Mouse (Mus musculus): ENCODE measurements at regions not wholly inside any gene's neighbourhood (a gene's known extent, or its start where the extent isn't known, plus 50 kb on each side); places are given as distances from the start of the nearest gene placed in this dataset.
A peak's percentile ranks its signal among the peaks of the same experiment; 100 is the strongest.

- no peak overlapping the region for H3K4me3 ChIP-seq (replicated peaks)
- H3K4me1 ChIP-seq, result peaks cover 8% of the 10 kb centered on the region; the same call in 1 of the 2 replicates
- H3K27ac ChIP-seq, result no peak overlapping the region
- H3K9ac ChIP-seq, result no peak overlapping the region
- H3K27me3 ChIP-seq, result no peaks in the 10 kb centered on the region
- no peak overlapping the region for H3K4me2 ChIP-seq
- no peaks in the 10 kb centered on the region for H3K9me3 ChIP-seq
- no peak for ATAC-seq (ENCODE audit: low FRiP score)
- WGBS, result 90% methylated on average over 1 of the region's 1 CpGs
- H3K36me3 ChIP-seq (replicated peaks), result no peaks in the 10 kb centered on the region
These were observed 127.3 kb upstream of the Opcml start for GRCm38 (mm10) chr9:27663230-27663629.

- H3K27me3 ChIP-seq, result no peaks in the 10 kb centered on the region
- no peak overlapping the region for H3K9ac ChIP-seq
- H3K4me1 ChIP-seq, result peaks cover 12% of the 10 kb centered on the region
- 93% methylated on average over 2 of the region's 2 CpGs for WGBS
- no peak overlapping the region for H3K27ac ChIP-seq
- no peak for ATAC-seq (ENCODE audit: low FRiP score)
- no peak overlapping the region for H3K4me3 ChIP-seq (replicated peaks)
- H3K9me3 ChIP-seq, result no peaks in the 10 kb centered on the region
- no peak overlapping the region for H3K4me2 ChIP-seq
- H3K36me3 ChIP-seq (replicated peaks), result no peaks in the 10 kb centered on the region
These were observed 124.9 kb upstream of the Opcml start for GRCm38 (mm10) chr9:27665659-27666058.

GRCm38 (mm10) chr9:27670032-27670740, 120.4 kb upstream of the Opcml start:
- H3K4me1 ChIP-seq, result peaks cover 14% of the 10 kb centered on the region
- H3K27me3 ChIP-seq, result no peaks in the 10 kb centered on the region
- no peaks in the 10 kb centered on the region for H3K36me3 ChIP-seq (replicated peaks)
- peak overlapping the region; percentile 10; the same call in 1 of the 2 replicates for H3K4me2 ChIP-seq
- H3K4me3 ChIP-seq (replicated peaks), result no peak overlapping the region
- H3K9ac ChIP-seq, result no peak overlapping the region
- peak; percentile 77; the same call in 1 of the 2 replicates for ATAC-seq (ENCODE audit: low FRiP score)
- H3K27ac ChIP-seq, result peak overlapping the region; percentile 61; the same call in 1 of the 2 replicates
- WGBS, result 7% methylated on average over 6 of the region's 6 CpGs
- H3K9me3 ChIP-seq, result no peaks in the 10 kb centered on the region

GRCm38 (mm10) chr9:27685325-27685724, 105.2 kb upstream of the Opcml start:
- H3K4me1 ChIP-seq, result no peaks in the 10 kb centered on the region; the same call in 1 of the 2 replicates
- no peaks in the 10 kb centered on the region for H3K27me3 ChIP-seq
- no peak overlapping the region for H3K27ac ChIP-seq
- H3K9ac ChIP-seq, result no peak overlapping the region
- H3K4me2 ChIP-seq, result no peak overlapping the region
- H3K4me3 ChIP-seq (replicated peaks), result no peak overlapping the region
- H3K36me3 ChIP-seq (replicated peaks), result no peaks in the 10 kb centered on the region
- ATAC-seq (ENCODE audit: low FRiP score), result no peak
- no peaks in the 10 kb centered on the region for H3K9me3 ChIP-seq

GRCm38 (mm10) chr9:27691616-27692015, 99.0 kb upstream of the Opcml start:
- H3K27ac ChIP-seq, result no peak overlapping the region
- no peak overlapping the region for H3K9ac ChIP-seq
- no peaks in the 10 kb centered on the region for H3K9me3 ChIP-seq
- ATAC-seq (ENCODE audit: low FRiP score), result no peak
- H3K4me2 ChIP-seq, result no peak overlapping the region
- no peak overlapping the region for H3K4me3 ChIP-seq (replicated peaks)
- H3K4me1 ChIP-seq, result no peaks in the 10 kb centered on the region
- 84% methylated on average over 4 of the region's 4 CpGs for WGBS
- H3K27me3 ChIP-seq, result no peaks in the 10 kb centered on the region; the same call in 1 of the 2 replicates
- H3K36me3 ChIP-seq (replicated peaks), result no peaks in the 10 kb centered on the region

GRCm38 (mm10) chr9:27692751-27693150, 97.8 kb upstream of the Opcml start:
- Histone ChIP-seq H3K4me1 (no peaks in the 10 kb centered on the region), H3K9ac (no peak overlapping the region), H3K36me3 (replicated peaks) (no peaks in the 10 kb centered on the region), H3K27ac (no peak overlapping the region), H3K4me2 (no peak overlapping the region), H3K27me3 (no peaks in the 10 kb centered on the region; the same call in 1 of the 2 replicates), H3K9me3 (no peaks in the 10 kb centered on the region), H3K4me3 (replicated peaks) (no peak overlapping the region)
- 94% methylated on average over 3 of the region's 3 CpGs for WGBS
- ATAC-seq (ENCODE audit: low FRiP score), result no peak

GRCm38 (mm10) chr9:27694805-27695593, 95.6 kb upstream of the Opcml start:
- WGBS, result 74% methylated on average over 8 of the region's 8 CpGs

GRCm38 (mm10) chr9:27701559-27701958, 89.0 kb upstream of the Opcml start:
- no peak overlapping the region for H3K4me3 ChIP-seq (replicated peaks)
- H3K9ac ChIP-seq, result no peak overlapping the region
- no peak overlapping the region for H3K27ac ChIP-seq
- H3K36me3 ChIP-seq (replicated peaks), result no peaks in the 10 kb centered on the region
- WGBS, result 88% methylated on average over 9 of the region's 9 CpGs
- H3K27me3 ChIP-seq, result no peaks in the 10 kb centered on the region
- H3K9me3 ChIP-seq, result no peaks in the 10 kb centered on the region
- H3K4me2 ChIP-seq, result no peak overlapping the region
- H3K4me1 ChIP-seq, result no peaks in the 10 kb centered on the region
- ATAC-seq (ENCODE audit: low FRiP score), result no peak

More at GRCm38 (mm10) chr9:27694805-27695593, 95.6 kb upstream of the Opcml start:
- no peak for ATAC-seq (ENCODE audit: low FRiP score)
- Histone ChIP-seq H3K27ac (no peak overlapping the region), H3K36me3 (replicated peaks) (no peaks in the 10 kb centered on the region), H3K4me3 (replicated peaks) (no peak overlapping the region), H3K9ac (no peak overlapping the region), H3K27me3 (no peaks in the 10 kb centered on the region; the same call in 1 of the 2 replicates), H3K4me2 (no peak overlapping the region), H3K9me3 (no peaks in the 10 kb centered on the region), H3K4me1 (no peaks in the 10 kb centered on the region)

- H3K36me3 ChIP-seq (replicated peaks), result no peaks in the 10 kb centered on the region
- no peak overlapping the region for H3K4me2 ChIP-seq
- ATAC-seq (ENCODE audit: low FRiP score), result no peak
- H3K9me3 ChIP-seq, result no peaks in the 10 kb centered on the region
- WGBS, result 81% methylated on average over 3 of the region's 3 CpGs
- H3K9ac ChIP-seq, result no peak overlapping the region
- no peak overlapping the region for H3K27ac ChIP-seq
- no peaks in the 10 kb centered on the region for H3K4me1 ChIP-seq
- no peak overlapping the region for H3K4me3 ChIP-seq (replicated peaks)
- no peaks in the 10 kb centered on the region for H3K27me3 ChIP-seq
These were observed 88.4 kb upstream of the Opcml start for GRCm38 (mm10) chr9:27702140-27702539.

GRCm38 (mm10) chr9:27704001-27704400, 86.6 kb upstream of the Opcml start:
- Histone ChIP-seq H3K4me2 (no peak overlapping the region), H3K27me3 (no peaks in the 10 kb centered on the region), H3K4me3 (replicated peaks) (no peak overlapping the region), H3K27ac (no peak overlapping the region), H3K4me1 (no peaks in the 10 kb centered on the region), H3K9ac (no peak overlapping the region), H3K36me3 (replicated peaks) (no peaks in the 10 kb centered on the region), H3K9me3 (no peaks in the 10 kb centered on the region)
- ATAC-seq (ENCODE audit: low FRiP score), result no peak
- WGBS, result 77% methylated on average over 5 of the region's 5 CpGs

GRCm38 (mm10) chr9:27723840-27724408, 66.7 kb upstream of the Opcml start:
- peaks cover 5% of the 10 kb centered on the region for H3K4me1 ChIP-seq
- no peak overlapping the region for H3K27ac ChIP-seq
- ATAC-seq (ENCODE audit: low FRiP score), result no peak
- WGBS, result 75% methylated on average over 2 of the region's 2 CpGs
- H3K4me2 ChIP-seq, result no peak overlapping the region
- no peaks in the 10 kb centered on the region for H3K27me3 ChIP-seq
- H3K36me3 ChIP-seq (replicated peaks), result no peaks in the 10 kb centered on the region
- H3K9me3 ChIP-seq, result no peaks in the 10 kb centered on the region
- H3K4me3 ChIP-seq (replicated peaks), result no peak overlapping the region
- no peak overlapping the region for H3K9ac ChIP-seq

GRCm38 (mm10) chr9:27724576-27724975, 66.0 kb upstream of the Opcml start:
- H3K4me2 ChIP-seq, result no peak overlapping the region
- no peak overlapping the region for H3K27ac ChIP-seq
- peaks cover 11% of the 10 kb centered on the region for H3K4me1 ChIP-seq
- H3K4me3 ChIP-seq (replicated peaks), result no peak overlapping the region
- H3K36me3 ChIP-seq (replicated peaks), result no peaks in the 10 kb centered on the region
- H3K9me3 ChIP-seq, result no peaks in the 10 kb centered on the region
- H3K9ac ChIP-seq, result no peak overlapping the region
- WGBS, result 76% methylated on average over 2 of the region's 2 CpGs
- ATAC-seq (ENCODE audit: low FRiP score), result no peak
- H3K27me3 ChIP-seq, result no peaks in the 10 kb centered on the region

All from forebrain, embryonic 12.5 days (tissue).